Mouse (Mus musculus) left cerebral cortex, adult 6 months (tissue): ENCODE results near the gene Mgrn1. TPM values are rescaled to one million over a fixed set of nuclear protein-coding genes. Genes with fewer than 3 reads are reported as not detected.

Experiments
- long read RNA-seq, 2 experiments: library from polyadenylated mRNA; unstranded; transcript quantifications; one replicate each; pipeline ENCODE4 v2.0.0; 2019 to 2020
- polyA plus RNA-seq: library from polyadenylated mRNA; unstranded; fragments of <200 nt; fragmentation: Nextera tagmentation; gene quantifications from 2 replicates; pipeline ENCODE4 v1.2.3, GENCODE M21; 2021

The Mgrn1 gene
- polyA plus RNA-seq, result 78.9 and 89.4 TPM in 2 replicates
- long read RNA-seq, experiment 1, transcript Mgrn1-202 (17 exons, 3,138 nt), result major isoform, 256 of 643 reads
- long read RNA-seq, experiment 1, transcript Mgrn1-201 (16 exons, 3,095 nt), result minor isoform, 71 of 643 reads
- long read RNA-seq, experiment 1, transcript Mgrn1-203 (17 exons, 2,250 nt), result minor isoform, 43 of 643 reads
- long read RNA-seq, experiment 1, partial matches to known transcripts, result 107 of 643 reads
- long read RNA-seq, experiment 1, other reads (novel, unspliced or antisense), result 161 of 643 reads
- long read RNA-seq, experiment 2, transcript Mgrn1-202 (17 exons, 3,138 nt), result major isoform, 22 of 83 reads
- long read RNA-seq, experiment 2, partial matches to known transcripts, result 17 of 83 reads
- long read RNA-seq, experiment 2, other reads (novel, unspliced or antisense), result 39 of 83 reads

GRCm38 (mm10) chr16:4885760-4886689, at the start of gene Mgrn1:
Mgrn1 (plus strand) TSS chr16:4886249.

GRCm38 (mm10) chr16:4880136-4880825, 5.8 kb upstream of the Mgrn1 start, which contains the start of gene Ubald1:
Ubald1 (minus strand) TSS chr16:4880315.

GRCm38 (mm10) chr16:4938461-4938860, 52.4 kb downstream of the Mgrn1 start, which contains the start of gene Nudt16l1:
Nudt16l1 (plus strand) TSS chr16:4938761.

GRCm38 (mm10) chr16:4963797-4964709, 78.0 kb downstream of the Mgrn1 start, which contains the start of gene Anks3:
Anks3 (minus strand) TSS chr16:4964205.

Other genes with a start within 250 kb of the Mgrn1 start
- 2.8 and 3.0 TPM in 2 replicates for gene Vasn, start 246.3 kb upstream of the Mgrn1 start, polyA plus RNA-seq
- gene Dnaja3, start 246.3 kb upstream of the Mgrn1 start, polyA plus RNA-seq, result 57.6 and 77.4 TPM in 2 replicates
- gene Coro7, start 206.5 kb upstream of the Mgrn1 start, polyA plus RNA-seq, result 28.4 and 29.8 TPM in 2 replicates
- 22.5 and 27.7 TPM in 2 replicates for gene Nmral1, start 166.9 kb upstream of the Mgrn1 start, polyA plus RNA-seq
- 163 and 171 TPM in 2 replicates for gene Hmox2, start 159.9 kb upstream of the Mgrn1 start, polyA plus RNA-seq
- gene Cdip1, start 96.0 kb upstream of the Mgrn1 start, polyA plus RNA-seq, result 157 and 190 TPM in 2 replicates
- not detected in 2 replicates for gene 4930562C15Rik, start 50.8 kb upstream of the Mgrn1 start, polyA plus RNA-seq
- 61.3 and 98.9 TPM in 2 replicates for gene Ubald1, start 5.9 kb upstream of the Mgrn1 start, polyA plus RNA-seq
- 86.5 and 107 TPM in 2 replicates for gene Nudt16l1, start 52.5 kb downstream of the Mgrn1 start, polyA plus RNA-seq
- gene Anks3, start 78.0 kb downstream of the Mgrn1 start, polyA plus RNA-seq, result 16.2 and 19.8 TPM in 2 replicates
- gene Sept12, start 111.6 kb downstream of the Mgrn1 start, polyA plus RNA-seq, result not detected in 2 replicates
- 0.89 and 1.0 TPM in 2 replicates for gene Smim22, start 121.0 kb downstream of the Mgrn1 start, polyA plus RNA-seq
- 167 and 182 TPM in 2 replicates for gene Rogdi, start 127.3 kb downstream of the Mgrn1 start, polyA plus RNA-seq
- 69.1 and 69.7 TPM in 2 replicates for gene Glyr1, start 163.6 kb downstream of the Mgrn1 start, polyA plus RNA-seq
- gene Ubn1, start 163.8 kb downstream of the Mgrn1 start, polyA plus RNA-seq, result 5.0 and 8.6 TPM in 2 replicates
- 0.06 and 0.11 TPM in 2 replicates for gene Ppl, start 246.2 kb downstream of the Mgrn1 start, polyA plus RNA-seq